Mouse (Mus musculus) MN1 (cell line): ENCODE results near the gene Dstn.
A peak's percentile ranks its signal among the peaks of the same experiment; 100 is the strongest.

Experiments
- DNase-seq: peaks from one replicate; pipeline ENCODE4 v3.0.0-alpha.2; 2016; ENCODE audit warnings: low spot score

Dstn gene

DNA sequence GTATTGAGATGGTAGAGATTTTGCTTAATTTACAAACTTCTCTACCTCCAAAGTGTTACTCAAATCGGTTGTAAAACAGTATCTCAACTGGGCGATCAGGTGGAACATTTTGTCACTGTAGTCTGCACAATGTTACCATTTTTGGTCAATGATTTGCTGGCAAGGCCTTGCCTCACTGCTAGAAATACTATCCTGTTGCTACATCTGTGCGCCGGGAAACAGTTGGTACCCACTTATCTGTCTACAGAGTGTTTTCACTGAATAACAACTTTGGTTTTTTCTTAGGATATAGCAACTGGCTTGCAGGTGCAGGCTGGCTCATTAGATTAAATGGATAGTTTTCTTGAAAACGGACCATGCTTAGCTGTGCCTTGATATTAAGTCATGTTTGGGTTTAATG, 1.1 kb downstream of the Dstn start:
- DNase-seq, result peak; percentile 44

DNA sequence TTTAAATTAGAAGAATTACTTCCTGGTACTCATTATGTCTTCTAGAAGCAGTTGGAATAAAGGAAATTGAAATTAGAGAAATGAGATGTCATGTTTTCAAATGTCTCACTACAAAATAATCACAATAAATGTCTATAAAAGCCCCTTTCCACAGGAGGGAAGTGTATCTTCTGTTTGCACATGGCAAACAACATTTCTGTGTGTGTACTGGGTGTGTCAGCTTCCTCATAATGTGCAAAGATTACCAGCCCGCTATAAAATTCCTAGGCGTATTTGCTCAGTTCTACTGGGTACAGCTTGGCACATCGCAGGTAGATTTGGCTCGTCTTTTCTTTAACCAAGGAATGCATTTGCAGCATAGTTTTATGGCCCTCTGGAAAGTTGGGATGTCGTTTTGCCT, 2.5 kb downstream of the Dstn start:
- no peak for DNase-seq

DNA sequence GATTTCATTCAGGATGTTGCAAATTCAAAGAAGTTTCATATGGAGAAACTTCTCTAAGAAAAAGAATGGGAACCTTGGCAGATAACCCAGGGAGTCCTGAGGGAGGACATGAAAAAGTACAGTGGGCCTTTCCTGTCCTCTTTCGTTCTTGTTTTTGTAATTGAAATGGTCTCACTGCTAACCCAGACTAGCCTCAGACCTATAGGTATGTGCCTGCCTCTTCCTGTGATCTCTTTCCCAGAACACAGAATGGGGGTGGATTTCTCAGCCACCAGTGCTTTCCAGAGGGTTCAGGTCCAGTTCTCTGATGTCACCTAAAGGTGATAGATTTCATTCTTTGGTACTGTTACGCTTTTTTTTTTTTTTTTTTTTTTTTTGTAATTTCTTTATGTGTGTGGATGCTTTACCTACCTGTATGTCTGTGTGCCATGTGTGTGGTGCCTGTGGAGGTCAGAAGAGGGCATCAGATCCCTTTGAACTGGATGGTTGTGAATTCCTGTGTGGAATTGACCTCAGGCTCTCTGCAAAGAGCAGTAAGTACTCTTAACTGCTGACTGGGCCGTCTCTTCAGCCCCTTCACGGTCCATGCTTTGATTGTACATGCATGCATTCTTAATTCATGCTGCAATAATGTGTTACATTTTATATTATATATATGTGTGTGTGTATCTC, 3.8 kb downstream of the Dstn start:
- no peak for DNase-seq

DNA sequence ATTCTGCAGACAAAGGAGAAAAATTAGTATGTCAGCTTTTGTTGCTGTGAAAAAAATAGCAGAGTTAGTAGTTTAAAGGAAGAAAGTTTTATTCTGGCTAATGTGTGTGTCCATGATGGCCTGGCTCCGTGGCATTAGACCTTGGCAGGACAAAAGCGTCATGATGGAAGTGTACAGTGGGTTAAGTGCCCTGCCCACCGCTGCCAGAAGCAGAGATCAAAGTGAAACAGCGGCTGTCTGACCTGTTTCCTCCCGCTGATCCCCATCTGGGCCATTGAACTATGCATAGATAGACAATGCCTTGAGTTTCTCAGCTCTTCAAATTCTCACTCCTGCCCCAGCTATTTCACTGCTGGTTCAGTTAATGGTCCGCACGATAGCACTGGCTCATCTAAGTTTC, 9.0 kb downstream of the Dstn start:
- DNase-seq, result no peak

DNA sequence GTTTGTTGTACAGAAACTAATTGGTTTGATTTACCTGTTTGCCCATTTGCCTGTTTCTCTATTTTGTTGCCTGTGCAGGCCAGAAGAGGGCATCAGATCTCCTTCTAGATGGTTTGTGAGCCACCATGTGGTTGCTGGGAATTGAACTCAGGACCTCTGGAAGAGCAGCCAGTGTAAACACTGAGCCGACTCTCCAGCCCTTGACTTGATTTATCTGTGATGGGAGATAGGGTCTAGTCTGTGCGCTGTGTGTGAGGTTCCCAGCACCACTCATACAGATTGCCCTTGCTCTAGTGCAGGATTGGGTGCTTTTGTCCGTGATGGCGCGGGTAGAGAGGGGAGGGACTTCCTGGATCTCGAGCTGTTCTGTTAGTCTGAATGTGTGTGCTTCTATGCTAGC, 10.7 kb downstream of the Dstn start:
- no peak for DNase-seq

DNA sequence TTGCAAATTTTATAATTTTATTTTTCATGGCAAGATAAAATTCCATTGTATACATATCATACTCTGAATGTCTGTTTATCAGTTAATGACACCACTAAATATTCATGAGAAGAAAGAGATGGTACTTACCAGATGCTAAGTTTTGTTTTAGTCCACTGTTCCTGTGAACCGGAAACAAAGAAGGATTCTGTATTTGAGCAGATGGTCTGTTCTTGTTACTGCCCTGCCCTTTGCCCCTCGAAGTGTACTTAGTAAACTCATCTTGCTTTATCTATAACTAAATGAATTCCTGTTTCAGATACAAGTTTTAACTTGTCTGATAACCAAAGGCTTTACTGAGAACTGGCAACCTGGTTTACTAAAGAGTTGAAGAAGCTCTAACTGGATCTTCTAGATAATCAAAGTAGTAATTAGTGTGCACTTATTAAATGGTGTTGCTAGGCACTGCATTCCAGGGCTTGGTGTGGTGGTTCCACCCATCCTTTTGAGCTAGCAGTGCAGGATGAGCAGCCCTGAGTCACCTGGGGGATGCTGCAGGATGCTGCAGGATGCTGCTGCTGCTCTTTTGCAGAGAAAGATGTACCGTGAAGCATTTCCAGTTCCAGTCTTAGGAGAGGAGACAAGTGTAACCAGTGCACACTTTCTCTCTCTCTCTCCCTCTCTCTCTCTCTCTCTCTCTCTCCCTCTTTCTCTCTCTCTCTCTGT, 14.6 kb downstream of the Dstn start:
- DNase-seq, result no peak

DNA sequence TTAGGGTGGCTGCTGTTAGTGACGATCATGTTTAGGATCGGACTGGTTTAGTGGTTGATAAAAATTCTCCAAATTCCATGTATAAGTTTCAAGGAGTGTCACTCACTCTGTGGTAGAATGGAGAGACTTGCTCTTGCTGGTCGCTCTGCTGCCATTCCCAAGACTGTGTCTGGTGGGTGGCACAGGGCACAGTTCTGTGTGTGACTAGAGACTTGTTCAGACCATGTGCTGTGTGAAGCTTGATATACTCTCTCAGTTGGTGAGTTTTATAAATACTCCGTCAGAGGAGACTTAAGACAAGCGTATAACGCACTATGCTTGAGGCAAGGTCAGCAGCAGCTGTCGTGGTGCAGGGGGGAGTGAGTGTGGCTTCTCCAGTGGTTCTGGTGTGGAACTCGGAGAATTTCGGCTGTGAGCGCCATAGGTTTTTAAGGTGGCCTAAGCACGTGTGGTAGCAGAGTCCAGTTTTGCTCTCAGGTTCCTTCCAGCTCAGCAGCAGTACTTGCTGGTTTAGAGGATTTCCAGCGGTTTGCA, 17.3 kb downstream of the Dstn start:
- DNase-seq, result no peak

DNA sequence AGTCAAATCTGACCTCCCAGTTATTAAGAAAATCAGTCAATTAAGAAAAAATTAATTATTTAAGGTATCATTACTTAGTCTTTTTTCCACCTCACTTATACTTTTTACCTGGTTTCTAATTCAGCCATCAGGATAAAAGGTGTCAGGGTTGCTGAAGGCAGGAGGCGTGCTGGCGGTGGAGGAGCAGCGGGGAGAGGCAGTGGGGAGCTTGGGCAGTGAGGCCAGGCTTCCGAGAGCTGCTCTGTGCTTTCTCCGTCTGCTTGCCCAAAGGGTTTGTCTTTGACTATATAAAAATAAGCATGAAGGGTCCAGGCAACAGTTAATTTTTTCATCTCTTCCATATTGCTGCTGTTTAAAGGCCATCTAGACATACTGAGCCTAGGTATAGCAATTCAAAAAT, 18.4 kb downstream of the Dstn start:
- DNase-seq, result no peak

DNA sequence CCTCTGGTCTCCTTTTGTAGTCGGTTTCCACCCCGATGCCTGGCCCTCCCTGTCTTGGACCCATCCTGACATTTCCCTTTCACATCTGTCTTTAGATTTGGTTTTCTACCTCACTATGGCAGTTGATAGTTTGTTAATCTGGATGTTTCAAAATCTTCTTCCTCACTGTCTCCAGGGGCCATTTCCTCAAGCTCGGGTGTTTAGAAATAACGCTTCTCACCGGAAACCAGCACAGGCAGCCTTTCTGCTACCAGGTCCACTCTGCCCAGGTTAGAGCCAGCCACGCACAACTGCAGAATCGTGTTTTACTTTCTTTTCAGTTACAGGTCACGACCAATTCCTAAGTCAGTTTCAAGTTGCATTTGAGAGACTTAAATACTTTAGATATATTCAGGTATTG, 19.3 kb downstream of the Dstn start:
- no peak for DNase-seq

DNA sequence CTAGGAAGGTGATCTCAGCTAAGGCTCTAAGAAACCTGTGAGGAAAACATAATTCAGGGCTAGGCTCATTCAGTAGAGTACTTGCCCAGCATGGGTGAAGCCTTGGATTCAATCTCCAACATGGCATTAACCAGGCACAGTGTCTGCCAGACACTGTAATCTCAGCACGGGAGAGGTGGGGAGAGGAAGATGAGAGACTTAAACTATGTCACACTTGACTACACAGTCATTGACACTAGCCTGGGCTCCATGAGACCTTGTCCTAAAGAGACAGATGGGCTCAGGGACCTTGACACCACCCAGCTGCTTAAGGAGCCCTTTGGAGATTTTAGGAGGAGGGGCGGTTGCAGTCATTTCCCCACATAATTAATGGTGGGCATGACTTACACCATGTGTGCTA, 22.7 kb downstream of the Dstn start:
- no peak for DNase-seq

DNA sequence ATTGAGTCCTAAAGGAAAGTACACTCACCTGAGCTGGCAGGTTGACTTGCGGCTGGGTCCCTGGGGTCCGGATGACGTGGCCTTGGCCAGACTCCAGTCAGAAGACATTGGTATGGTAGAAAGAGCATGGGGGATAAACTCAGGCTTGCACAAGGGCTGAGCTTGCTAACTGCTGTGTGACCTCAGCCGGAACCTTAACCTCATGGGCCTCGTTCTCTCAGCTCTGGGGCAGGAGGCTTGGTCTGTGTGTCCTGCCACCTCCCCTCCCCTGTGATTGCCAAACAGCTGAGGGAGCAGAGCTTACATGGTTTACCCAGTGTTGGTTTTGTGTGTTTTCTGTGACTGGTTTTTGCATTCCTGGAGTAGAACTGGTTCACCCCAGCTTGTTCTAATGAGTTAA, 25.3 kb downstream of the Dstn start:
- DNase-seq, result no peak

DNA sequence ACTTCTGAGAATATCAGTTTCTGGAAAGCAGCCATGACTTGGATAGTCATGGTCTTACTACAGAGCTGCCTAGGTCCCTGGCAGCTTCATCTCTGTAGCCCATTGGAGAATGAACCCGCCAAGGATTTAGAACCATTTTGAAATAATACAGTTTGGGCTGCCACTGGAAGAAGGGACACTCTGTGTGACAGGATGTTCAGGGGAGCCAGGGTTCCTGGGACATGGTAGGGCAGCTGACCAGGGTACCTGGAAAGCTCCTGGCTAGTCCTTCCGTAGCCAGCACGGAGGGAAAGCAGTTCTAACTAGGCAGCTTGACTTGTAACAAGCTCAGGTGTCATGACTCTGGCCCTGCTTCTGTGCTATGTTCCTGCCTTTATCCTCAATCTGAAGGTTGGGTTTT, 29.7 kb downstream of the Dstn start:
- no peak for DNase-seq

DNA sequence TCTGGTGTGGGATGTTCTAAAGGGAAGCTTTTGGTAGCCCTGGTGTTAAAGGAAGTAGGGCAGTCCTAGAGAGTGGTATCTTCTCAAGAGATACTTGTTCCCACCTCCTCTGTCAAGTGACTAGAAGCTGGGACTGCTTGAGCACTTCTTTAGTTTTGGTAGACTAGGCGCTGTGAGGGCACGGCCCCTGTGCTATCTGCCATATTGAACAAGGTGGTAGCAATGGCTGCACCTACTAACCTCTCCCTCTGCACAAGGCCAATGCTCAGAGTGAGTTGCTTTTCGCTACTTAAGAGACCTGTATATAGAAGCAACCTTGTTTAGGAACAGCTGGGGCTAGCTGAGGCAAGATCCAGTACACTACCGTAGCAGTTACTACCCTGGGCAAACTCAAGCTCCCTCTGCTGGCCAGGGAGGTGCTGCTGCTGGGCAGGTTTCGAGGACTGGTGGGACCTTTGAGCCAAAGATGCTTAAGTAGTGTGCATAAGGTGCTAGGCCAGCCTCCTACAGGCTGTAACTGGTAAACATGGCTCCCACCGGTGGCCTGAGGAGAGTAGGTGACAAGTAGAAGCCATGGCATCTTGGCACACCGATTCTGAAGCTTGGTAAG, 30.5 kb downstream of the Dstn start:
- DNase-seq, result no peak

DNA sequence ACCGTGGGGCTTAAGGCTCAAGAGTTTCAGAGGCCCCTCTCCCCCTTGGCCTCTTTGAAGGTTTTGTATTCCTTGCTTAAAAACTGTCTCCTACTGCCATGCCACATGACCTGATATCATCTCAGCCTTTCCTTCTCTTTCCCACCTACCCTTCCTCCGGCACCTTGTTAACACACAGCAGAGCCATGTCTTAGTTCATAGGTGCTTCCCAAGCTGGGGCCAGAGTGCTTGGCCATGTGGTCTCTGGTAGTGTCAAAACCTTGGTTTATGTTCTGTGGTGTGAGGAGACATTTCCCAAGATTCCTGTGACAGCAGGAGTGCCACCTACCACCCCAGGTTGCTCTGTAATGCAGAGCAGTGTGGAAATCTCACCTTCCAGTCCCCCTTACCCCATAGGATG, 31.3 kb downstream of the Dstn start:
- no peak for DNase-seq

DNA sequence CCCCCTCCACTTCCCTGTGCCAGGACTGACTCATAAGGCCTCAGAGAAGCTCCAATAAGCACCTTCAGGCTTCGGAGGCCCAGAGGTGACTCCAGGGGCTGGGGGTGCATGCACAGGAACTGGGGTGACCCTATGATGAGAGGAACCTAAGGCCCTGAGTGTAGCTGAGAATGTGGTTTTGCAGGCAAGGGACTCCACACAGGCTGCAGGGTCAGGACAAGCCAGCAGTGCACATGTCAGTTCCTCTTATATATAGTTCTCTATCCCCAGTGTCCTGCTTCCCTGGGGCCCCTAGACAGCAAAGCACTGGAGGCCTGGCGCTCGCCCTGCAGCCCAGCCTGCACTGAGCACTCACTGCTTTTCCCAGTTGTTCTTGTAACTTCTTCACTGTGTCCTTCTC, 32.9 kb downstream of the Dstn start:
- DNase-seq, result no peak

DNA sequence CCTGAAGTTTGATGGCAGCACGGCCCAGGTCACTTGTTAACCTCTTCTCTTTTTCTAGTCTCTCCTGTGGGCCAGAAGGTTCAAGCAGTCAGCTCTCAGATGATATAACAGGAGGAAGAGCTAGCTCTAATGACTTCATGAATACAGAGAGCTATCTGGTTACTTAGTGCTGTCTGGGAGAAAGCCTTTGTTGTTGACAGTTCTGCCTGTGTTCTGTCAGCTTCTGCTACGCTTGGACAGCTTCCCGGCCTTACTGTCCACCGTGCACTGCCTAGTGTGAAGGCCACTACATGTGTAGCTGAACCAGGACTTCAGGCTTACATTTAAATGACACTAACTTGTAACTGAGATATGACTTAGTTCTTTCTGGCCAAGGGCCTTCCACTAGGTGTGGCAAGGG, 33.3 kb downstream of the Dstn start:
- DNase-seq, result peak; percentile 14

DNA sequence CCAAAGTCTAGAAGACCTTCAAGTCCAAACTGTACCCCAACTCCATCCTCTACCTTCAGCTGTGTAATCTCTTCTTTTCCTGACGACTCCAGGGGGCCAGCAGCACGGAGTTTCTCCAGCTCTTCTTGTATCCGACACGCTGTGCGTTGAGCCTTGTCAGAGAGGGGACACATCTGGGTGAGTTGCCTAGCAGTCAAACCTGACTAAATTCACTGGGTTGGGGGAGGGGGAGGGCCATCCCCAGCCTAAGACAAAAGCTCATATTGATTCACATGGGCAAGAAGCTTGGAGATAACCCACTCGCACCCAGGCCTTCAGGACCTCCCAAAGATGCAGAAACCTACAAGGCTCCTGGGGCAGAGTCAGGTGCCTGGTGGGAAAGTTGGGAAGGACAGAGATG, 34.1 kb downstream of the Dstn start:
- no peak for DNase-seq

DNA sequence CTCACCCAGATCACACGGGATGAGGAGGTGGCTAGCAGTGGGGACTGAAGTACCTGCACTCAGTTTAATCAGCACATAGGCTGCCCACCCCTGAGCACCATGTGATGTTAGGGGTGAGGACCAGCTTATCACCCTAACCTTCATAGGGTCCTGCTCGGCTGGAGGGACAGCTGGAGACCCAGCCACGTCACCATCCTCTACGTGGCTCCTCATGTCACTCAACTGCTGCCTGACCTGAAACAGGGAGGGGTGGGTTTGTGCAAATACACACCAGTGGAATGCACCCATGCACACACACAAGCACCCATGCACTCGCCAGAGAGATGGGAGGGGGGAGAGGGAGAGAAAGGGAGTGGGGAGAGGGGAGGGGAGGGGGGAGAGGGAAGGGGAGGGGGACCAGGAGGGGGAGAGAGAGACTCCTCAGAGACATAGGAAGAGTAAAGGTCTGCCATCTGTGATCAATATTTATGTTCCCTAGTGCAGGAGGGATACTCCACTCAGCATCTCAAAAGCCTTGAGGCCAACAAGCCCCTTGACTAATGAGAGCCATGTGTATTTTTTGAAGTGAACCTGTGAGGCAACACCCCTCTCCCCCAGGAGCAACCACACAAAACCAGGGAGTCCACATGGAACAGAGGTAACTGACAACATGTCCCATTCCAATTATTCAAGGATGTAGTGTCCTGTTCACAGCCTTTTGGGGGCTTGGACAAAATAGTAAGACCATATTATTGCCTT, 35.3 kb downstream of the Dstn start:
- no peak for DNase-seq

DNA sequence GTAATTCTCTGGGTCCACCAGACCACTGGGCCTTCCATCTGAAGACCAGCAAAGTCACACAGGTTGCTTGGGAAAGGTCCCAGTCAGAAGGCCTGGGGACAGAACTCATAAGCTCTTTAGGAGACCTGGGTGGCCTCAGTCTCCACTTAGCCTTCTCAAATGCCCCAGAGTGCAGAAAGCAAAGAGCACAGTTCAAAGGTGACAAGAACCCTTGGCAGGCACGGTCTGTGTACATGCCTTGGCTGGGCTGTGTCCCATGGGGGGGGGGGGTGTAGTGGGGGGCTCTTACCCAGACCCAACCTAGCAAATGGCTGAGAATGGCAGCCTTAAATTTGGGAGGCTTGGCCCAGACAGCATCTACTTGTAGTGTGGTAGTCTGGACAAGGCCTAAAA, 35.9 kb downstream of the Dstn start:
- DNase-seq, result no peak

DNA sequence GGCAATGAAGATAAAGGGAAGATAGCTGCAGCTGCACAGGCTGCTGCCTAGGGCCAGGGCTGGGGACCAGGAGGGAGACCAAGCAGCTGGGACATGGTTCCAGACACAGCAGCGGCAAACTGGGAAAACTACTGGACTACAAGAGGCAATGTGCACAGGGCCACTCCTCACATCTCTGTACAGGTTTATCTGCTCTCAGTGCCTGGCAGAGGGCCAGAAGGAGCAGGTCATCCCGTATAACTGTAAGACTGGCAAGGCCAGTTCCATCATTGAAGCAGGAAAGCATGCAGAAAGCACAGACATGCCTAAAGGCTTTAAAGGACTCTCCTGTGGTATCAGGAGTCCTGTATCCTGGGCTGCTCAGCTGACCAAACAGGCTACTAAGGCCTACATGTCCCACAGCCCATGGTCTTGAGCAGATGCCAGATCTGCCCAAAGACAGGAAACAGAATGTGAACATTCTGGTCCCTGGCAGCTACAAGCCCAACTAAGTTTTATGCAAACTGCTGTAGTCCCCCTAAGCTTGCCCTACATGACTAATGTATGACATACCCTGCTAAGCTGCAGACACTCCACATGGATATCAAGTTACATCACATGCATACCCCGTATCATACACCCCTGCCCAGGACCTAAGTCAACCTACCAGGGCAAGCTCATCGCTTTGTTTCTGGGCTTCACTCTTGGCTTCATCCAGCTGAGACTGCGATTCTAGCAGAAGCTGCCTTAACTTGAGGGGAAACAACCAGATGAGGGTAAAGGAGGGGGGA, 36.6 kb downstream of the Dstn start:
- peak; percentile 61 for DNase-seq

DNA sequence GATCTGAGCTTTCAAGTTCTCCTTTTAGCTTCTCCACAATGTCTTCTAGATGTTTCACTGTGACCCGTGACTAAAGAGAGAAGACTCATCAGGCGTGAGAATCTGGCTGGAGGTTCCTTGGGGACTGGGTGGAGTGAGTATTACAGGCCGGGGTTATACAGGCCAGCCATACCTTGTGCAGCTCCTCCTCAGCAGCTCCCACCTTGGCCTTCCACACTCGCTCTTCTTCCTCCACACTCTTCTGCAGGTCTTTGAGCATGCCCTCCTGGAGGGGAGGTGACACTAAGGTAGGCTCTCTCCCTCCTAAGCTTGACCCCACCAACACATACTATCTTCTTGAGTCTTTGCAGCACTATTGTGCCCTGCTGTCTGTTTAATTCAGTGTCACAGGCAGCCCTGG, 38.8 kb downstream of the Dstn start:
- DNase-seq, result no peak

DNA sequence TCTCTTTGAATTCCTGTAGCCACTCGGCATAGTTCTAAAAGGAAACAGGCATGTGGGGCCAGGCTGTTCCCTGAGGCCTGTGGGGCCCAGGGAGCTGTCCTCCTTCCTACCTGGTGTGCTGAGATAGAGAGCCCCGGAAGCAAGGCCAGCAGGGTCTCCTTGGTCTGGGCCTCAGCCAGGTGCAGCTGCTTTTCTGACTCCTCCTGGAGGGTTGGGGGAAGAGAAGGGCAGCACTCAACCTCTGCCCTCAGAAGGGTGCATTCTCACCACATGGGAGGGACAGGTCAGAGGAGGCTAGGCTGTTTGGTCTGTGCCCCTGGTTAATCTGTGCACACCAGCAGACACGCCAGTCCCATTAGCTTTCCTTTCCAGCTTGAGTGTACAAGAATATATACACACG, 39.9 kb downstream of the Dstn start:
- DNase-seq, result no peak
